Mouse (Mus musculus) skeletal muscle tissue, adult 2 months (tissue): ENCODE measurements around the gene Wasf1.

Experiments
- DNase-seq: peaks from one replicate; pipeline ENCODE4 v3.0.0-alpha.2; 2012; ENCODE audit warnings: low read depth, low spot score

Wasf1 gene

GRCm38 (mm10) chr10:40970601-40971245 is 87.4 kb downstream of the Wasf1 start:
- no peak for DNase-seq

GRCm38 (mm10) chr10:40971256-40971655 is 88.0 kb downstream of the Wasf1 start:
- no peak for DNase-seq

- DNase-seq, result no peak
Observed at GRCm38 (mm10) chr10:40983761-40984160, 100.5 kb downstream of the Wasf1 start.

GRCm38 (mm10) chr10:40984600-40984999 is 101.3 kb downstream of the Wasf1 start:
- no peak for DNase-seq

DNA sequence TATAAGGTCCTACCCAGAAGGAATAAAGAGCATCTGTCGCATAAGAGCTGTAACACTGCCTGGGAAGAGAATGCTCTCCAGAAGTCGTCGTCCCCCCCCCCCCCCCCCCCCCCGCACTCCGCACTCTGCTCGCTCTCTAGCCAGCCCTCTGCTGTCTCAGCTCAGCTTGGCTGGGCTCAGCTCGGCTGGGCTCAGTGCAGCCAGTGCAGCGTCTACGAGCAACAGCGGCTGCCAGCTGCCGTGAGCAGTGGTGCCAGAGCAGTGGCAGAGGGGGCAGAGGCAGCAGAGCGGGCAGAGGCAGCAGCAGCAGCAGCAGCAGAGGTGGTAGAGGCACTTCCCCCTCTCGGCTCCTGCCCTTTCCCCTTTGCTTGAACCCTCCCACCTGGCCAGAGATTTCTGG is 102.1 kb downstream of the Wasf1 start:
- no peak for DNase-seq
